Mouse (Mus musculus) 3134 (cell line): ENCODE results near the gene Snx29.

Source experiments
- DNase-seq: peaks from one replicate; pipeline ENCODE4 v3.0.0-alpha.2; 2011; ENCODE audit warnings: low spot score; ENCODE audit not compliant: insufficient read length; ENCODE audit errors: extremely low read depth

The Snx29 gene

DNA sequence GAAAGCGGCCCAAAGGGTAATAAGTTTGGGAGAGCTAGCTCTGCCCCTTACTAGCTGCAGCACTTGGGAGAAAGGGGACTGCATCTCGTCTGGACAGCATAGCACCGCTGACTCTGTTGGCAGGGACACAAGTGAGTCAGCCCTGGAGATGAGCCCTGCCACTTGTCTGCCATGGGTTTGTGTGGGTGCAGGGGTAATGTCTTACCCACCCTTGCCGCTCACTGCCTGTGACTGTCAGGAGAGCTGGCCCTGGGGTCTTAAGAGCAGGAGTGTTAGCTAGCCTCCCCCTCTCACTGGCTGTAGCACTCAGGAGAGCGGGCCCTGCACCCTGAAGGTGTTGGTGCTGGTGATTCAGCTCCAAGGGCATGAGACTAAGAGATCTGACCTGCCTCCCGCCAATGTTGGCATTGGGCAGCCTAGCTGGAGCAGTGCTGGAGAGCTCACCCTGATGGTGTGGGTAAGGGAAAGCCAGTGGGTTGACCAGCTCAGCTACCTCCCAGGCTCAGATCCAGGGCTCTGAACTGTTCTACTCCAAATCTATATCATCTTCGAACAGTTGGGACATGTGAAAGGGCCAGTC is 479.3 kb downstream of the Snx29 start:
- DNase-seq = peak; percentile 77
